Mouse (Mus musculus) kidney, adult 2 months (tissue): ENCODE results near the gene Itpk1.

Source experiments
- CTCF ChIP-seq: fragments of 200-500 bp; conservative IDR thresholded peaks from 2 replicates; pipeline ENCODE4 v1.5.1; 2011; ENCODE audit warnings: low read depth, mild to moderate bottlenecking, control low read depth, low read length, moderate library complexity, mixed read lengths; ENCODE audit not compliant: insufficient read depth, insufficient read length
- POLR2A ChIP-seq: fragments of 200-500 bp; IDR thresholded peaks from one replicate; pipeline ENCODE4 v1.6.1; 2011; ENCODE audit warnings: low read depth, low read length, control low read depth

DNA sequence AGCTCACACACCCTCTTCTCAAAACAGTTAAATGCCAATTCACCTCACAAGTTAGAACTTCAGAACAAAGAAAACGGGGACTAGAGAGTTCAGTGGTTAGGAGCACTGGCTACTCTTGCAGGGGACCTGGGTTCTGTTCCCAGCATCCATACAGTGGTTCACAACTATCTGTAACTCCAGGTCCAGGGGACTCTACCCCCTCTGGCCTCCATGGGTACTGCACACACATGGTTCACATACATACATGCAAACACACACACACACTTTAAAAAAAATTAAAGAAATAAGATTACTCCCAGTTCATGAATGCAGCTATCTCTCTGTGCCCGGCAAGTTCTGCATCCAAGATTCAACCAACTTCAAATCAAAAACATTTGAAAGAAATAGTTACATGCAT is 40.7 kb downstream of the Itpk1 start:
- no peak for TF ChIP-seq CTCF
- TF ChIP-seq POLR2A: no peak
